Mouse (Mus musculus): ENCODE results near the gene Trf. TPM values are rescaled to one million over a fixed set of nuclear protein-coding genes. Genes with fewer than 3 reads are reported as not detected.
"Not testable (repeated sequence)": the region's sequence is repeated elsewhere in the genome, so short reads cannot be mapped to it uniquely, and the experiment has no call there.

The Trf gene
- polyA plus RNA-seq, 1 experiment = 149 TPM

GRCm38 (mm10) chr9:103174771-103175519 lies 55.3 kb downstream of the Trf start:
- Histone ChIP-seq H3K4me3 (ENCODE audit: control insufficient read depth, insufficient read depth, low read length) (no peak overlapping the region), H3K4me1 (replicated peaks; ENCODE audit: control insufficient read depth, insufficient read depth, low read length) (no peaks in the 10 kb centered on the region)
- 74% methylated on average over 6 of the region's 6 CpGs for WGBS

GRCm38 (mm10) chr9:103168771-103169170 lies 61.5 kb downstream of the Trf start:
- DNase-seq = no peak
- H3K27ac ChIP-seq (ENCODE audit: control insufficient read depth, insufficient read depth, low read length) = no peak overlapping the region
- no peaks in the 10 kb centered on the region for H3K27me3 ChIP-seq (ENCODE audit: control insufficient read depth, insufficient read depth, low read length)
- H3K4me3 ChIP-seq (ENCODE audit: control insufficient read depth, insufficient read depth, low read length) = no peak overlapping the region
- TF ChIP-seq CTCF (IDR thresholded peaks at IDR 0.05; ENCODE audit: borderline replicate concordance, control insufficient read depth, extremely low read depth, insufficient read depth, low read length, poor library complexity) = no peak
- no peak for TF ChIP-seq POLR2A (IDR thresholded peaks at IDR 0.05; ENCODE audit: control insufficient read depth, extremely low read depth, insufficient read depth, low read length, poor library complexity)
- H3K4me1 ChIP-seq (replicated peaks; ENCODE audit: control insufficient read depth, insufficient read depth, low read length) = no peaks in the 10 kb centered on the region
- WGBS = 95% methylated on average over 7 of the region's 7 CpGs
- no peaks in the 10 kb centered on the region for H3K36me3 ChIP-seq (ENCODE audit: control insufficient read depth, insufficient read depth, low read length)

More at GRCm38 (mm10) chr9:103174771-103175519, 55.3 kb downstream of the Trf start:
- H3K27me3 ChIP-seq (ENCODE audit: control insufficient read depth, insufficient read depth, low read length) = no peaks in the 10 kb centered on the region
- H3K27ac ChIP-seq (ENCODE audit: control insufficient read depth, insufficient read depth, low read length) = no peak overlapping the region
- no peak for DNase-seq
- H3K36me3 ChIP-seq (ENCODE audit: control insufficient read depth, insufficient read depth, low read length) = no peaks in the 10 kb centered on the region
- TF ChIP-seq POLR2A (IDR thresholded peaks at IDR 0.05; ENCODE audit: control insufficient read depth, extremely low read depth, insufficient read depth, low read length, poor library complexity) (no peak), CTCF (IDR thresholded peaks at IDR 0.05; ENCODE audit: borderline replicate concordance, control insufficient read depth, extremely low read depth, insufficient read depth, low read length, poor library complexity) (no peak)

- 85% methylated on average over 6 of the region's 6 CpGs for WGBS
- Histone ChIP-seq H3K27me3 (ENCODE audit: control insufficient read depth, insufficient read depth, low read length) (no peaks in the 10 kb centered on the region), H3K4me1 (replicated peaks; ENCODE audit: control insufficient read depth, insufficient read depth, low read length) (no peaks in the 10 kb centered on the region), H3K4me3 (ENCODE audit: control insufficient read depth, insufficient read depth, low read length) (no peak overlapping the region), H3K27ac (ENCODE audit: control insufficient read depth, insufficient read depth, low read length) (no peak overlapping the region), H3K36me3 (ENCODE audit: control insufficient read depth, insufficient read depth, low read length) (no peaks in the 10 kb centered on the region)
- DNase-seq = no peak
- no peak for TF ChIP-seq CTCF (IDR thresholded peaks at IDR 0.05; ENCODE audit: borderline replicate concordance, control insufficient read depth, extremely low read depth, insufficient read depth, low read length, poor library complexity)
- TF ChIP-seq POLR2A (IDR thresholded peaks at IDR 0.05; ENCODE audit: control insufficient read depth, extremely low read depth, insufficient read depth, low read length, poor library complexity) = no peak
These were observed 62.2 kb downstream of the Trf start for GRCm38 (mm10) chr9:103168046-103168445.

GRCm38 (mm10) chr9:103163806-103164205 lies 66.4 kb downstream of the Trf start:
- no peaks in the 10 kb centered on the region for H3K4me1 ChIP-seq (replicated peaks; ENCODE audit: control insufficient read depth, insufficient read depth, low read length)
- DNase-seq = no peak
- no peaks in the 10 kb centered on the region for H3K27me3 ChIP-seq (ENCODE audit: control insufficient read depth, insufficient read depth, low read length)
- H3K4me3 ChIP-seq (ENCODE audit: control insufficient read depth, insufficient read depth, low read length) = no peak overlapping the region
- no peak overlapping the region for H3K27ac ChIP-seq (ENCODE audit: control insufficient read depth, insufficient read depth, low read length)
- 93% methylated on average over 15 of the region's 15 CpGs for WGBS
- TF ChIP-seq POLR2A (IDR thresholded peaks at IDR 0.05; ENCODE audit: control insufficient read depth, extremely low read depth, insufficient read depth, low read length, poor library complexity) (no peak), CTCF (IDR thresholded peaks at IDR 0.05; ENCODE audit: borderline replicate concordance, control insufficient read depth, extremely low read depth, insufficient read depth, low read length, poor library complexity) (no peak)
- no peaks in the 10 kb centered on the region for H3K36me3 ChIP-seq (ENCODE audit: control insufficient read depth, insufficient read depth, low read length)

GRCm38 (mm10) chr9:103155158-103155557 lies 75.1 kb downstream of the Trf start:
- H3K36me3 ChIP-seq (ENCODE audit: control insufficient read depth, insufficient read depth, low read length); H3K4me3 ChIP-seq (ENCODE audit: control insufficient read depth, insufficient read depth, low read length); DNase-seq; H3K4me1 ChIP-seq (replicated peaks; ENCODE audit: control insufficient read depth, insufficient read depth, low read length); H3K27ac ChIP-seq (ENCODE audit: control insufficient read depth, insufficient read depth, low read length); H3K27me3 ChIP-seq (ENCODE audit: control insufficient read depth, insufficient read depth, low read length): not testable (repeated sequence)
- 95% methylated on average over 7 of the region's 7 CpGs for WGBS

- Histone ChIP-seq H3K4me3 (ENCODE audit: control insufficient read depth, insufficient read depth, low read length) (no peak overlapping the region), H3K4me1 (replicated peaks; ENCODE audit: control insufficient read depth, insufficient read depth, low read length) (no peaks in the 10 kb centered on the region), H3K36me3 (ENCODE audit: control insufficient read depth, insufficient read depth, low read length) (no peaks in the 10 kb centered on the region), H3K27ac (ENCODE audit: control insufficient read depth, insufficient read depth, low read length) (no peak overlapping the region), H3K27me3 (ENCODE audit: control insufficient read depth, insufficient read depth, low read length) (no peaks in the 10 kb centered on the region)
- WGBS = 88% methylated on average over 2 of the region's 2 CpGs
- no peak for DNase-seq
- TF ChIP-seq CTCF (IDR thresholded peaks at IDR 0.05; ENCODE audit: borderline replicate concordance, control insufficient read depth, extremely low read depth, insufficient read depth, low read length, poor library complexity) (no peak), POLR2A (IDR thresholded peaks at IDR 0.05; ENCODE audit: control insufficient read depth, extremely low read depth, insufficient read depth, low read length, poor library complexity) (no peak)
These were observed 75.7 kb downstream of the Trf start for GRCm38 (mm10) chr9:103154568-103154967.

Other genes with a start within 250 kb of the Trf start
- 26.6 and 30.5 TPM in 2 replicates for gene Slco2a1, start 241.7 kb downstream of the Trf start, polyA plus RNA-seq (2012; rRNA removed)
- 4.7 and 8.1 TPM in 2 replicates for gene Rab6b, start 118.7 kb downstream of the Trf start, polyA plus RNA-seq (2012; rRNA removed)
- gene Srprb, start 28.3 kb downstream of the Trf start, polyA plus RNA-seq (2012; rRNA removed) = 47.4 and 51.3 TPM in 2 replicates
- gene Gm20425, start 137 bp downstream of the Trf start, polyA plus RNA-seq (2012; rRNA removed) = not detected in 2 replicates
- 1.7 and 1.9 TPM in 2 replicates for gene 1300017J02Rik, start 74.6 kb upstream of the Trf start, polyA plus RNA-seq (2012; rRNA removed)
- 41.5 and 52.1 TPM in 2 replicates for gene Topbp1, start 74.8 kb upstream of the Trf start, polyA plus RNA-seq (2012; rRNA removed)
- 74.9 and 166 TPM in 2 replicates for gene Cdv3, start 135.4 kb upstream of the Trf start, polyA plus RNA-seq (2012; rRNA removed)
- 0.98 and 1.4 TPM in 2 replicates for gene Bfsp2, start 250.0 kb upstream of the Trf start, polyA plus RNA-seq (2012; rRNA removed)